Mouse (Mus musculus): ENCODE data around the gene Bcl2l12. TPM values are rescaled to one million over a fixed set of nuclear protein-coding genes. Genes with fewer than 3 reads are reported as not detected.
A peak's percentile ranks its signal among the peaks of the same experiment; 100 is the strongest.

Gene Bcl2l12
- polyA plus RNA-seq, 2 experiments = 11.4 to 11.7 TPM

DNA sequence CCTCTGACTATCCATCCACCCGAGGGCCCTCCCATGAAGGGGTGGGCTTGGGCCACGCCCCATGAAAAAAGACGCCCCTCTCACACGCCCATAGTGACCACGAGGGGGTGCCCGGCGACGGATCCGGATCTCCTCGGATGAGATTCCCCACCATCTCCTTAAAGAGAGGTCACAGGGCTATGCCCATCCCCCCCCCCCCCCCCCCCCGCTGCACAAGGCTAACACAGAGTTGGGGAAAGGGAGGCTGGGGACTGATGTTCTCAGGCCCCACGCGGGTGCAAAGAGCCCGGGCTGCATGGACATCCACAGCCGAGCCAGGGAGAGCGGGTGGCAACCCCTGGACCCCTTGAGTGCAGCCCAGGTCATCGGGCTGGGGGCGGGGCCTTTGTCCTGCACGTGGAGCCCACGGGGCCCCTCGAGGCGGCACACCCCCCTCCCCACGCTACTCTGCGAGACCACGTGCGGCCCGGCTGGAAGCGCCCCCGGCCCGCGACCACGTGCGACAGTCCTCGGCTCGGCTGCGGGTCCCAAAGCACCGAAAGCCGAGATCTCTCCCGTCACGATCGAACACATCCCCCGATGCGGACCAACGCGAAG is 12.8 kb downstream of the Bcl2l12 start:
- Histone ChIP-seq H3K9ac (replicated peaks) (peak overlapping the region; percentile 86), H3K27ac (peak overlapping the region; percentile 62), H3K36me3 (replicated peaks; ENCODE audit: control insufficient read depth, insufficient read depth, low read depth) (peaks cover 13% of the 10 kb centered on the region), H3K4me2 (ENCODE audit: low read depth) (peak overlapping the region; percentile 79), H3K4me3 (ENCODE audit: insufficient read depth in 1 of 2, low read depth in 2 of 2, low read length in 2 of 2) (peak overlapping the region; percentile 71 to 79), H3K9me3 (ENCODE audit: control insufficient read depth, low read length) (no peaks in the 10 kb centered on the region), H3K4me1 (replicated peaks; ENCODE audit: control insufficient read depth in 2 of 2, insufficient read depth in 2 of 2, low read length in 1 of 2) (peaks cover 3 to 17% of the 10 kb centered on the region in 2 experiments; a peak in 3 of 4 replicates), H3K27me3 (ENCODE audit: control insufficient read depth, insufficient read depth, low read length) (no peaks in the 10 kb centered on the region)
- no peak for ATAC-seq (ENCODE audit: insufficient read depth)
- DNase-seq (ENCODE audit: low read depth in 3 of 3, low spot score in 3 of 3) = peak; percentile 43 to 49 (median 47)
- TF ChIP-seq CTCF (IDR thresholded peaks at IDR 0.05; ENCODE audit: low read depth) = peak; percentile 48
- no peak for TF ChIP-seq EP300 (IDR thresholded peaks at IDR 0.05; ENCODE audit: low read depth)
- under 1% methylated on average over 44 of the region's 45 CpGs for whole genome bisulfite sequencing (ENCODE audit: insufficient replicate concordance)

DNA sequence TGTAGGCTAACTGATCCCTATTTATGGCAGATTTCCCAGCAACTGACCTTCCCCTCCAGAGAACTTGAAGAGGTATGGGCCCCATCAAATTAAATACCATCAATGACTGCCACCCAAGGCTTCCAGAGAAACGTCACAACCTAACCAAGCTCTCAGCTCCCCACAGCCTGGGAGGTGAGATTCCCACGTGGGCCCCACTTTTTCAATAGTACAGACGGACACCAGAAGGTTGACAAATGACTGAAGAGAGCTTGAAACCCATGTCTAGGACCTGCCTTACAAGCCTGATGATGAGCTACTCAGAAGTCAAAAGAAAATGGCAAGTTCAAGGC is 13.7 kb downstream of the Bcl2l12 start:
- no peaks in the 10 kb centered on the region for H3K9me3 ChIP-seq (ENCODE audit: control insufficient read depth, low read length)
- peak overlapping the region; percentile 79 for H3K4me2 ChIP-seq (ENCODE audit: low read depth)
- no peak for DNase-seq (ENCODE audit: low read depth in 3 of 3, low spot score in 3 of 3)
- H3K4me1 ChIP-seq (replicated peaks; ENCODE audit: control insufficient read depth in 2 of 2, insufficient read depth in 2 of 2, low read length in 1 of 2) = peaks cover 3 to 17% of the 10 kb centered on the region in 2 experiments; a peak in 3 of 4 replicates
- peaks cover 13% of the 10 kb centered on the region for H3K36me3 ChIP-seq (replicated peaks; ENCODE audit: control insufficient read depth, insufficient read depth, low read depth)
- H3K9ac ChIP-seq (replicated peaks) = no peak overlapping the region
- TF ChIP-seq EP300 (IDR thresholded peaks at IDR 0.05; ENCODE audit: low read depth) (no peak), CTCF (IDR thresholded peaks at IDR 0.05; ENCODE audit: low read depth) (no peak)
- H3K27me3 ChIP-seq (ENCODE audit: control insufficient read depth, insufficient read depth, low read length) = no peaks in the 10 kb centered on the region
- H3K27ac ChIP-seq = peak overlapping the region; percentile 62
- no peak for ATAC-seq (ENCODE audit: insufficient read depth)
- peak overlapping the region; percentile 71 to 79; a peak in 3 of 4 replicates for H3K4me3 ChIP-seq (ENCODE audit: insufficient read depth in 1 of 2, low read depth in 2 of 2, low read length in 2 of 2)
- WGBS (ENCODE audit: insufficient replicate concordance) = 33% methylated on average over 3 of the region's 3 CpGs

DNA sequence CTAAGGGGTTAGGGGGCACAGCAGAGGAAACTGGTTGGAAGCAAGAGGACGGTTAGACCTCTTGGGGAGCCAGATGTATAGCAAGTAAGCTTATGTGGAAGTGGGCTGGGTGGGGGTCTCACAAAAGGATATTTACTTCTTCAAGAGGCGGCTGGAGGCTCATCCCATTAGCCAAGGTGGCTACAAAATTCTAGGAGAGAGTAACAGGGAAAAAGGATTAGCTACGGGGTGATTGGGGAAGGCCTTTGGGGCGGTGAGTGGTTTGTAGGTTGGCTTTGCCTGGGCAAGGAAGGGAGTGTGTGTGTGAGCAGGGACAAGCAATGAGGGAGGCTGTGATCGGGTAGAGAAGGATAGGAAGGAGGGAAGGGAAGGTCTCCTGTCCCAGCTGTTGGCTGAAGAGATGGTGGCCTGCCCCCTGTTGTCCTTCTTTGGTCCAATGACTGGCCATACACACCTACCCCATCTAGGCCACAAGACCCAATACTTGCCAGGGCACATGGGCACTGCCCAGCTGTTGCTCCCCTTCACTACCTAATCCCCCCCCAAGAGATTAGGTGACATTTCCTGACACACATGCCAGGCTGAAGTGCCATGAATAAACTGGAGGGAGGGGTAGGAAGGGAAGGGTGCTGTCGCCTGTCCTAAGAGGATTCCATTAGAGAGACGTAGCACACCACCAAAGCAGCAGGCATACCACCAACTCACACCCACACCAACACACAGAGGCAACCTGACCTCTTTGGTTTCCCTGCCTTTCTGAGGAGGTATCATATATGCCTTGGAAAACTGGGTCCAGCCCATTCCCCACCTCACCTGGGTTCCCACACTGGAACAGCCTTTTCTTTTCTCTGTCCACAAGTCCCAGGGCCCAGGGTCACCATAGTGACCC is 14.3 kb downstream of the Bcl2l12 start:
- Histone ChIP-seq H3K27me3 (ENCODE audit: control insufficient read depth, insufficient read depth, low read length) (no peaks in the 10 kb centered on the region), H3K4me1 (replicated peaks; ENCODE audit: control insufficient read depth in 2 of 2, insufficient read depth in 2 of 2, low read length in 1 of 2) (peaks cover 3 to 16% of the 10 kb centered on the region in 2 experiments; a peak in 3 of 4 replicates), H3K9me3 (ENCODE audit: control insufficient read depth, low read length) (no peaks in the 10 kb centered on the region), H3K36me3 (replicated peaks; ENCODE audit: control insufficient read depth, insufficient read depth, low read depth) (peaks cover 19% of the 10 kb centered on the region), H3K27ac (peak overlapping the region; percentile 1), H3K9ac (replicated peaks) (no peak overlapping the region), H3K4me2 (ENCODE audit: low read depth) (peak overlapping the region; percentile 79), H3K4me3 (ENCODE audit: insufficient read depth in 1 of 2, low read depth in 2 of 2, low read length in 2 of 2) (no peak overlapping the region)
- WGBS (ENCODE audit: insufficient replicate concordance) = 76% methylated on average over 7 of the region's 7 CpGs
- no peak for TF ChIP-seq EP300 (IDR thresholded peaks at IDR 0.05; ENCODE audit: low read depth)
- TF ChIP-seq CTCF (IDR thresholded peaks at IDR 0.05; ENCODE audit: low read depth) = no peak
- DNase-seq (ENCODE audit: low read depth in 3 of 3, low spot score in 3 of 3) (no peak), ATAC-seq (ENCODE audit: insufficient read depth) (no peak)

DNA sequence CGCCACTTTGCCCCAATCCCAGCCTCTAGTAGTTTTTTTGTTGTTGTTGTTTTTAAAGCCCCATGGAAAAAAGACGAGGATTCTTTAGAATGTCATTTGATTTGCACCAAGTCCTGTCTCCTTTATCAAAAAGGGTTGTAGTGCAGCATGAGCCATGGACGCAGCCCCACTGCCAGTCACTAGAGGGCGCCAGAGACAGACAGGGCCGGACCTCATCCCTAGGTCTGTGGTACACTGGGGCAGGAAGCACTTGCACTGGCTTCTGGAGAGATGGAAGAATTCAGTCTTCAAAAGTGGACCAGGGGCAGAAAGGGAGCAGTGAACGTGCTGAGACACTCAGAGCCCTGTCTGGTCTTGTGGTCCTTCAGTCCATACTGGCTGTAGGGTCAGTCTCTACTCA is 15.4 kb downstream of the Bcl2l12 start:
- no peak overlapping the region for H3K27ac ChIP-seq
- H3K36me3 ChIP-seq (replicated peaks; ENCODE audit: control insufficient read depth, insufficient read depth, low read depth) = peaks cover 27% of the 10 kb centered on the region
- H3K9me3 ChIP-seq (ENCODE audit: control insufficient read depth, low read length) = no peaks in the 10 kb centered on the region
- DNase-seq (ENCODE audit: low read depth in 3 of 3, low spot score in 3 of 3) = peak; percentile 59 to 69 (median 61)
- peak; percentile 99 for TF ChIP-seq CTCF (IDR thresholded peaks at IDR 0.05; ENCODE audit: low read depth)
- TF ChIP-seq EP300 (IDR thresholded peaks at IDR 0.05; ENCODE audit: low read depth) = no peak
- no peak for ATAC-seq (ENCODE audit: insufficient read depth)
- 21% methylated on average over 6 of the region's 6 CpGs for WGBS (ENCODE audit: insufficient replicate concordance)
- H3K27me3 ChIP-seq (ENCODE audit: control insufficient read depth, insufficient read depth, low read length) = no peaks in the 10 kb centered on the region
- H3K9ac ChIP-seq (replicated peaks) = no peak overlapping the region
- no peak overlapping the region for H3K4me2 ChIP-seq (ENCODE audit: low read depth)
- no peak overlapping the region for H3K4me3 ChIP-seq (ENCODE audit: insufficient read depth in 1 of 2, low read depth in 2 of 2, low read length in 2 of 2)
- peaks cover 3 to 13% of the 10 kb centered on the region in 2 experiments; a peak in 3 of 4 replicates for H3K4me1 ChIP-seq (replicated peaks; ENCODE audit: control insufficient read depth in 2 of 2, insufficient read depth in 2 of 2, low read length in 1 of 2)

DNA sequence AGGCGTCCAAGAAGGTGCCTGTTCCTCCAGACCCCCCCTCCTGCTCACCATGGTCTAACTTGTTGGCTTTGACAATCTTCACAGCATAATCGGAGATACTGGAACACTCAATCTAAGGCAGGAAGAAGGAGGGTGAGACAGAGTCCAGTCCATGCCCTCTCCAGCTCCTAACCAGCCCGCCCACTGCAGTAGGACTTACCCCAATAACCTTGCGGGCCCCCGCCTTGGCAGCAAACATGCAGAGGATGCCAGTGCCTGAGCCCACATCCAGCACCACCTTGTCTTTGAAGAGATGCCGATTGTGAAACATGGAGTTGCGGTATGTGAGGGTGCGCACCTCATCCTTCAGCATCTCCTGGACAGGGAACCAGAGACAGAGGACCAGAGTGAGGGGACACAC is 17.0 kb downstream of the Bcl2l12 start:
- 81% methylated on average over 8 of the region's 8 CpGs for WGBS (ENCODE audit: insufficient replicate concordance)
- no peak overlapping the region for H3K4me2 ChIP-seq (ENCODE audit: low read depth)

More for the DNA sequence above, 17.0 kb downstream of the Bcl2l12 start:
- Histone ChIP-seq H3K4me1 (replicated peaks; ENCODE audit: control insufficient read depth in 2 of 2, insufficient read depth in 2 of 2, low read length in 1 of 2) (peaks cover 3 to 5% of the 10 kb centered on the region in 2 experiments; a peak in 2 of 4 replicates), H3K36me3 (replicated peaks; ENCODE audit: control insufficient read depth, insufficient read depth, low read depth) (peaks cover 40% of the 10 kb centered on the region), H3K9ac (replicated peaks) (no peak overlapping the region), H3K27me3 (ENCODE audit: control insufficient read depth, insufficient read depth, low read length) (no peaks in the 10 kb centered on the region), H3K9me3 (ENCODE audit: control insufficient read depth, low read length) (no peaks in the 10 kb centered on the region), H3K4me3 (ENCODE audit: insufficient read depth in 1 of 2, low read depth in 2 of 2, low read length in 2 of 2) (no peak overlapping the region), H3K27ac (no peak overlapping the region)
- DNase-seq (ENCODE audit: low read depth in 3 of 3, low spot score in 3 of 3) (no peak), ATAC-seq (ENCODE audit: insufficient read depth) (no peak)
- TF ChIP-seq CTCF (IDR thresholded peaks at IDR 0.05; ENCODE audit: low read depth) (no peak), EP300 (IDR thresholded peaks at IDR 0.05; ENCODE audit: low read depth) (no peak)

All from liver, embryonic 14.5 days (tissue).